Mouse (Mus musculus) gastrocnemius, postnatal 25 days (tissue): ENCODE results near the gene Ascc3. TPM values are rescaled to one million over a fixed set of nuclear protein-coding genes. Genes with fewer than 3 reads are reported as not detected.

Source experiments
- DNase-seq: peaks from one replicate; pipeline ENCODE4 v3.0.0; 2022
- total RNA-seq, 2 experiments: library from RNA; stranded (reverse); gene quantifications; 1 replicate in 1 of 2; 2 replicates in 1 of 2; pipeline ENCODE4 v1.2.3; 2021

The Ascc3 gene
- total RNA-seq, 2 experiments from 2014 or later: 9.7 to 9.8 TPM

DNA sequence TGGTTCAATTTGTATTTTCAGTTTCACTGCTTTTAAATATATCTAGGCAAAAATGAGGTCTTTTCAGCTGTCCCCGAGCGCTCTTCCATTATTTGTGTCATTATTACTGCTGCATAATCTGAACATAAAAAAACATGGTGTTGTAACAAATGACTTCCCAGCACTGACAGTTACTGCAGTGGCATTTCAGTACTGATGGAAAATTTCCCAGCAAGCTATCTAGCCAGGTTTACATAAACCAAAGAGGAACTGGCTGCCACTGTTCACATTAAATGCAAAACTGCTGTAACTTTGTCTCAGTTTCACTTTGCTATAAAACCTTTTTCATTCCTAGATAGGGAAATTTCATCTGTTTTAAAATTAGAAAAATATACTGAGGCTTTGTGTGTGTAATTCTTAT lies 170.5 kb downstream of the Ascc3 start:
- no peak for DNase-seq

DNA sequence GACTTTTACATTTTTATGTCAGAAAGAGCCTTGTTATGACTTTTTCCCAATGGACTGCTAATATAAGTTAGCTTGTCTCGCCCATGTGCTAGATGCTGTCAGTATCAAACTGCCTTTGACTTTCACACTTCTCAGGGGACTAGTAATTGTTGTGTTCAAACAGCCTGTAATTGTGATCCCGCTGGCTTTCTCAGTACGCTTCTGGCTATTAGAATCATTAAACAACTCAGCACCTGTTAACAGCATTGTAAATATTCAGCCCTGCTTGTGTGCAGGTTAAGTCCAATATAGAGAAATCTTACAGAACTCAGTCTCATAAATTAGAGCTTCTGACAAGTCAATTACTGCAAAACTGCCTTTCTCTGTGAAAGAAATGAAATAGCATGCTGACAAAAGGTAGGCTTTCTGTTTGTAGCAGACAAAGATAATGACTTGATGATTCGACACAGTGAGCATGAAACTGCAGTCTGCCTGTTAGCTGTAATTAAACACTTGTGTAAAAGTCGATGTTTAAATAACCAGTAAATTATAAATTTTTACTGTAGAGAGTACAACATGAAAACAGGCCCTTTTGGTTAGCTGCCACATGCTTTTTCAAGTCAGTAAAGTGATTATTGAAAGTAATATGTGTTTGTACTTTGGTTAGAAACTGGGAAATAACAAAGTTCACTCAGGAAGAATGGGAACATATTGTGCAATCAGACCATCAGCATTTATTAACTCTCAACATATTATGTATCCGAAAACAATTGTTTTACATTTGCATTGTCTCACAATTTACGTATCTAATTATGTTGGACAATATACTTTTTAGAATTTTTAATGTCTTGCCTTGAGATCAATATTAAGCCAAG lies 171.2 kb downstream of the Ascc3 start:
- DNase-seq: no peak

DNA sequence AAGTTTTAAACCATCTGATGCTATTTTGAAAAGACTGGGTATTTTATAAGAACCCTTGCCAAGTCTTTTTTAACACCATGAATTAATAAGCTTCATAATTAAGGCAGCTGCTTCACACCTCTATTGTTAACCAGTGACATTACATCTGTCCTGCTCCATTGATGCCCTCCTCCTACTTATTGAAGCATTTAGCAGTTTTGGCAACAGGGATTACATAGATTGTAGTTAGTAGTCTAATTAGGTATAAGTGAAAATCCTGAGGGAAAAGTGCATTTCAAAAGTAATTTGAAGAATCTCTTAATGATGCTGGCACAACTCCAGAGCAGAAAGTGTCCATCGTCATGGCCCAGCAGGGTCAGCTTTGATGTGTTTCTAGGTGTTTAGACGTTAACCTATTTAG lies 180.3 kb downstream of the Ascc3 start:
- no peak for DNase-seq

DNA sequence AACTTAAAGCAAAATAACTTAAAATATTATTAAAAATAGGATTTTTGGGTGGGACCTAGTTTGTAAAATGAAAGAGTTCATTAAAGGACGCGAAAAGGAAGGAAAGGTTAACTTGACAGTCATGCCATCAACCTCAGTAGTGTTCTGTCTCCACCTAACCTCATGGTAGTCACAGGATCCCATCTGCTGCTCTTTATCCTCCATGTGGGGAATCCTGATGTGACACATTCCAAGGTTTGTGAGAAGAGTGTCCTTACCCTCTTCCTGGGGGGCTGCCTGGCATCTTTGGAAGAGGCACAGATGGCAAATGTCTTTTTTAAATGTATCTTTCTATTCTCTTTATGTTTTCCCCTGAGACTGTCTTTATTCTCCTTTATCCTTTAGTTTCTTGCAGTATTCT lies 181.4 kb downstream of the Ascc3 start:
- no peak for DNase-seq

DNA sequence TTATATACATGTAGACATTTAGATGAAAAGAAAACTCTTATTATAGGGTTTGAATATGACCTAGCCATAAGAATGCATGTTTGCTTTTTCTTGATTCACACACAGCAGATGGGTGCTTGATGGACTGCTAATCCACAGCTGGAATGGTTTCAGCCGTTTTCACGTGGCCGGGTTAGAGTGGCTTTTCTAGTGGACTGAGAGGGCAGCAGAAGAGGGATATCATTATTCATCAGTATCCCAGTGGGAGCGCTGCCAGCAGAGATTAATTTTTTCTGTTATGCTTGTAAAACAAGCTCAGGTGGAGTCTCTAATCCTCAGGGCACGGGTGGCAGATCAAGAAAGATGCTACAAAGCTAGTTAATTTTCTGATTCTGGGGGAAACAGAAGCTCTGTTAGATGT lies 200.4 kb downstream of the Ascc3 start:
- no peak for DNase-seq

DNA sequence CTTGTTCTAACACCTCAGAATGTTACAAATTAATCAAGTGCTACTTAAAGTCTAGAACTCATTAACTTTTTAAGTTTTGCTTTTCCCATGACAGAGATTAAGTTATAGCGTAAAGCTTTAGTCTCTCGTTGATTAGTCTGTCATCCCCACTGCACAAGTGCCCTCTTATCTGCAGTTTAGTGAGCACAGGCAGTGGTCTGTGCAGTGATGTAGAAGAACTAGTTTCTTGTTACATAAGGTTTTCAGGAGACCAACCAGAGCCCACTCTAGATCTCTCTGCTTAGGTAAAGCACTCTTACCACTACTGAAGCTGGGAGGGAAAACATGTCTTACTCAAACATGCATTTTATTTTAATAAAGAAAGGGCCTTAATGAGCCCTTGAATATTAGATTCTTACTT lies 209.1 kb downstream of the Ascc3 start:
- DNase-seq: no peak

DNA sequence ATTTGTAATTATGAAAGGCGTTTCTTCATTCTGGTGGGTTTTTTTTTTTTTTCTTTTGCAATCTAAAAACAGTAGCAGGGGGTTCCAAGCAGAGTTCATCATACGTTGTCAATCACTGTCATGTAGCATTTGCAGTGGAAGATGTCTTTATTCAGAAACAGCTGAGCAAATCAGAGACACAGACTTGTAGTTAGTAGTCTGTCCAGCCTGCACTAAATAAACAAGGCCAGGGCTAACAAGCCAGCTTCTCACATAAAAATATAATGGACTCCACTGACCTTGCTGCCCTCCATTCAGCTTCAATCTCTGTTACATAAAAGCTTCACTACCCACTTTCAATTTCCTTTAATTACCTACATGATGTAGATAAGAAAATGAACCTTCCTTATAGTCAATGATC lies 209.9 kb downstream of the Ascc3 start:
- no peak for DNase-seq

DNA sequence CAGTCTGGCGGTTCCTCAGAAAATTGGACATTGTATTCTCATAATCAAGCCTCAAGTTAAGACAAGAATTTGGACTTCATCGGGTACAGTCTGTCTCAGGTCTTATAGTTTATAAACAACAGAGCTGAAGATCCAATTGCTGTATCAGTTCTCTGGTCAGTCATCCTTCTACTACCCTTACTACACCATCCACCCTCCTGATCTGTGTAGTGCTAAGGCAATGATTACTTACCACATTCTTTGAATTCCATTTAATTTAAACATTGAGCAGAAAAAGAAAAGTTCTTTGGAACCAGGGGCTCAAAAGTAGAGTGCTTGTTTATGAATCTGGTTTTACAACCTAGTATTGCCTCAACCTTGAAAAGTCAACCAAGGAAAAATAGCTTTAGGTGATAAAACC lies 213.7 kb downstream of the Ascc3 start:
- no peak for DNase-seq

DNA sequence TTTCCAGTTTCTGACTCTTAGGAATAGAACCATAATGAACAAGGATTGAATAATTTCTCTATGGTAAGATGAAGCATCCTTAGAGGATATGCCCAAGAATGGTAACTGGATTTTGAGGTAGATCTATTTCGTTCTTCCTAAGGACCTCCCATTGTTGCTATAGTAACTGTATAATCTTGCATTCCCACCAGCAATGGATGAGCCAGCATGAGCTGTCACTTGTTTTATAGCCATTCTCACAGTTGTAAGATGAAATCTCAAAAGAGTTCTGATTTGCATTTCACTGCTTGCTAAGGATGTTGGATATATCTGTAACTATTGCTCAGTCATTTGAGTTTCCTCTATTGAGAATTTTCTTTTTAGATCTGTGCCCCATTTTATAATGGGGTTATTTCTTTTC lies 229.9 kb downstream of the Ascc3 start:
- DNase-seq: no peak

DNA sequence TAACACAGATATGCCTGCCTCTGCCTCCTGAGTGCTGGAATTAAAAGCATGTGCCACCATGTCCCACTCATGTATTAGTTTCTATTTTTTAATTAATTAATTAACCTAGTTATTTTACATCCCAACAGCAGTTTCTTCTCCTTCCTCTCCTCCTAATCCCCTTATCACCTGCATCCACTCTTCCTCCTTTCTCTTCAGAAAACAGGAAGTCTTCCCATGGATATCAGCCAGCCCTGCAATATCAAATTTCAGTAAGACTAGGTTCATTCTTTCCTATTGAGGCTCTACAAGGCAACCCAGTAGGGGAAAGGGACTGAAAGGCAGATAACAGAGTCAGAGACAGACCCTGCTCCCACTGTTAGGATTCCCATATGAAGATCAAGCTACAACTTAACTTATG lies 234.4 kb downstream of the Ascc3 start:
- no peak for DNase-seq

DNA sequence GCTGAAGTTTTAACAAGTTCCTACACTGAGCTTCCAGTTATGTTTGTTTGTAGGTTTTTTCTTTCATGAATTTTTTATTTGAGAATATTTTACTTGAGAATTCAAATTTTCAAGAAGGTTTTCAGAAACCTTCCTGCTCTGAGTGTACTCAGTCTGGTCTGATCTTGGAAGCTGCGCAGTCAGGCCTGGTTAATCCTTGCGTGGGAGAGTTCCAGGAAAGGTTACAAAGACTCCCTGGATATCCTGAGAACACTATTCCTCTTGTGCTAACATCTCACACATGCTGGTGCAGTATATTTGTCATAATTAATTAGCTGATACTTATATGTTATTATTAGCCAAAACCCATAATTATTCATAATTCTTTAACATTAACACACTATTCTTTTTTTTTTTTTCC lies 242.1 kb downstream of the Ascc3 start:
- DNase-seq: no peak

DNA sequence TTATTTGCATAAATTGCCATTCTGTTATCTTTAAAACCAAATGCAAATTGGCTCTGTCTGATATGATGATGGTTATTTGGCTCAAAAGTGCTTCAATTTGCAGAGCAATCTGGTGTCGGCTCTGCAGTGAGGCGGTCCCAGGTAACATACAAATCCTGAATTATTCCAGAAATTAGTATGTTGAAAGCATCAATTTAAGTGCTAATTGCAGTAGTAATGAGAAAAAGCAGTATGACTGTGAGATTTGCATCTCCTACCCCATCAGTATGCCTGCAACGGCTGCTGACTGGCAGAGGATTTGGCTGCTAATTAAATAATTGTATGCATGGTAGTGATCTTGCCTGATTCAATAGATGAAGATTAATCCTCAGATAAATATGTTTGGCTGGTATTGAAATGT lies 250.9 kb downstream of the Ascc3 start:
- no peak for DNase-seq

DNA sequence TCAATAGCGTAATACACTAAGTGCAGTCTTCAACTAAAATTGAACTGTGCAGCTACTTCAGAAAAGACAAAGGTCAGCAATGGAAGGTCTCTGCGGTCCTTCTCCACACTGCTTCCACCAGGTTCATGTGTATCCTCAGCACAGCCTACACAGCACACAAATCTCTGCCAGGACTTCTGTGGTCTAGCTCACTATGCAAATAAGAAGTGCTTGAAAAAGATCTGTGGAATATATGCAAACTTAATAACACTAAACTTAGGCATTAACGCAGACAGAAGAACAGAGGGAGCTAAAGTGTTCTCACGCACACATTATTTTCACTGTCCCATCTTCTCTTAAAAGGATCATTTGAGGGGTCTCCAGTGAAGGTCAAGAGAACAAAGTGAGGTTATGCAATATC lies 275.7 kb downstream of the Ascc3 start:
- no peak for DNase-seq

DNA sequence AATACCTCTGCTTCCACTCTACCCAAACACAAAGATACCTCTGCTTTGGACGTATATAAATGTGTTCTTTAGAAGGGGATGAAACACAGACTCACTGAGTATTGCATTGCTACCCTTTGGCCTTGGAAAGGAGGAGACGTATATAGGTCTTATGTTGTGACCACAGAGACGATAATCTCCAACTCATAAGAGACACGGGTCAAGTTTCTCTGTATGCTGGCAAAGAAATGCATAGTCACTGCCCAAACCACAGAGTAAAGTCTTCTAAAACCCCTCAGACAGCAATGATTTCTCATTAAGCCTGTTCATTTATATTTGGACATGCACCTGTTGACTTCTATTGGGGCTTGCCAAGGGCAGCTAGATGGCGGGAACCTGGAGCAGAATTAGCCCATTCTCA lies 284.5 kb downstream of the Ascc3 start:
- no peak for DNase-seq

DNA sequence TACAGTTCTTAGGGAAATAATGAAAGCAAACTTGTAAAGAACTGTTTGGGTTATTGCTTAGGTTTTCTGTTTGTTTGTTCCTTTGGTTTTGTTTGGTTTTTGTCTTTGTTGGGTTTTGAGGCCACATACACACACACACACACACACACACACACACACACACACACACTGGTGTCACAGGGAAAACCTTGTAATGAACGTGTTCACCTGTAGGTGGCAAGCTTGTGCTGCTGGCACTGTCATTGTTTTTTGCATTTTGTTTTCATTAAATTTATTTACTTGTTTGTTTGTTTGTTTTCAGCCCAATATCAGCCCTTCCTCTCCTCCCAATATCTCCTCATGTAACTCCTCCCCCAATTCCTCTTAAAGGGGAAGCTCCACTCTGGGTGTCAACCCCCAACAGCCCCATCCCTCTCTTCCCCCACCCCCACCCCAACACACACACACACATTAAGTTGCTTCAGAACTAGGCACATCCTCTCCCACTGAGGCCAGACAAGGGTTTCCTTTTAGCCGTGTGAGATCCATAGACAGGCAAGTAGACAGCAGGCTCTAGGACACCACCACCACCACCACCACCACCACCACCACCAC lies 289.1 kb downstream of the Ascc3 start:
- no peak for DNase-seq

DNA sequence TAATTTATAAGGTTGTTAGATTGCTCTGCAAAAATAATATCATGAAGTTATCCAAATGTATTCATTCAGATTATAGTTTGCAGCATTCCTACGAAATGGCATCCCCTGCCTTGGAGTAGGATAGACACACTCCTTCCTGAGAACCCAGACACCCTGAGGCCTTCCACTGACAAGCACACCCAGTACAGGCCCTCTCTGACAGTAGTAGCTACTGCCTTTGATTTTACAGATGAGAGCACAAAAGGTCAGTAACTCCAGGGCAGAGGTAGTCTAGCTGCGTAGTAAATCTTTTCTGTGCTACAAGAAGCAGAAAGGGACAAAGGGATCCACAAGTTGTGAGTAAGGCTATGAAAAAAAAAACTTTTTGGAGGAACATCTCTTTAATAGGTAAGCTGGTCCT lies 289.9 kb downstream of the Ascc3 start:
- DNase-seq: no peak

DNA sequence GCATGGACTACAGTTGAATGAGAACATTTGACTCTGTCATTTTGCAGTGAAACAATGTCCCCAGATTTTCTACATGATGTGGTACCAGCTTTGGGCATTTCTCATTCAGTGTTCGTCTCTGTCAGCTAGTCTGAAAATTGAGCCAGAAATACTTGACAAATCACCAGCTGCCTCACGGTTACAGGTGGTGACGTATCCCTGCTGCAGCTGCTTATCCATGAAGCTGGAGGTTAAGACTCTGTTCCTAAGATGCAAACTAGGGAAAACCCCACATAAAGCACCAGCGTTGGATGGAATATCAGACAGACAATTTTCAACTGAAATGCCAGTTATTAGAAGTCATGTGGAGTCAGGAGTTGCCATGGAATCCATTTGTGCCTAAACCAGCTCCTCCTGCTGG lies 293.8 kb downstream of the Ascc3 start:
- no peak for DNase-seq

DNA sequence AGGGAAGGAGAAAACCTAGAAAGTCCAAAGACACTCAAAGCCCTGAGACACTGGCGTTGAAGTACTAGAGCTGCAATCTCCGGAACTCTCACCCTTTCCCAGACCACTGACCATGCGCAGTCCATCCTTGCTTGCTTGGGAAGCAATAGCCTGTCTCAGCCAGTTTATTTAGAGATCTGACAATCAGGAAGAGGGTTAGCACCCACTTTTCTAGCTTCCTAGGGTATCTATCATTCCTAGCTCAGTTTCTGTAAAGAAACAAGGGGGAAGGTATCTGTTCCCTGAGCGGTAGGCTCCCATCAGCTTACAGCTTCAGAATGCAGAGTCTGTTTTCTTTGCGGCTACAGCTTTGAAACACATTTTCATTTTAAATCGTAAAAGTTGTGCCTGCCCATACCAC lies 298.2 kb downstream of the Ascc3 start:
- DNase-seq: no peak

DNA sequence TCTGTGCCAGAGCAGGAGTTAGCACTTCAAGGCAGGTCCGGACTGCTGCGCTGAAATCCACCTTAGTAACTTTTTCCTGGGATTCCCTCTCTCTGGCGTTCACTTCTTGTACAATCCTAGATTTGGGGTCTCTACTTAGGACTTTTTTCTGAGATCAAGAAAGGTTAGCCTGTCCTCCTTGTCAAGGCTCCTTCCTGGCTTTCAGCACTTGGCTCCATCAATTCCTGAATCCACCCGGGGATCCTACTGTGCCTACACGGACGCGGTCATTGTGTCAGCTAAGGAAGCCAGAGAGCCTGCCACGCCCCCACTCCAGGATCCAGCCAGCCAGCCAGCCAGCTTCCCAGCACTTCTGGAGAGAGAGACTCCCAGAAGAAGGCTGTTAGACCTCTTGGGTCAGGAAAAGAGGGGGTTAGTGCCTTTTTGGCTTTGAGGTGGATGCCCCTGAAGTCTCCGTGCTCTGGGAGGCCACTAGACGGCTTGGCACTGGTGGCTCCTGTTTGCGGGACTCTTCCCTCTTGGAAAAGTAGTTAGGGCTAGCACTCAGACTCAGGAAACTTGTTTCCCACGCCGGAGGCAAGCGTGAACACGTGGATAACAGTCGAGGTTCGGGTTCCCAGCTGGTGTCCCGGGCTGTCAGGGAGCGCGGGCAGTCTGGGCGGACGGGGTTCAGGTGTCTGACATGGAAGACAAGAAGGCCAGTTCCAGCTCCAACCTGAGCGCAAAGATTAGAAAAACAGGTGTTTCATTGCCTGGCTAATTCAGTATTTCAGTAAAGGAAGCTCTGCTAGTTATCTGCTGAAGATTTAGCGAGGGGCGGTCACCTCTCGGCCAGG lies 299.6 kb downstream of the Ascc3 start:
- no peak for DNase-seq

DNA sequence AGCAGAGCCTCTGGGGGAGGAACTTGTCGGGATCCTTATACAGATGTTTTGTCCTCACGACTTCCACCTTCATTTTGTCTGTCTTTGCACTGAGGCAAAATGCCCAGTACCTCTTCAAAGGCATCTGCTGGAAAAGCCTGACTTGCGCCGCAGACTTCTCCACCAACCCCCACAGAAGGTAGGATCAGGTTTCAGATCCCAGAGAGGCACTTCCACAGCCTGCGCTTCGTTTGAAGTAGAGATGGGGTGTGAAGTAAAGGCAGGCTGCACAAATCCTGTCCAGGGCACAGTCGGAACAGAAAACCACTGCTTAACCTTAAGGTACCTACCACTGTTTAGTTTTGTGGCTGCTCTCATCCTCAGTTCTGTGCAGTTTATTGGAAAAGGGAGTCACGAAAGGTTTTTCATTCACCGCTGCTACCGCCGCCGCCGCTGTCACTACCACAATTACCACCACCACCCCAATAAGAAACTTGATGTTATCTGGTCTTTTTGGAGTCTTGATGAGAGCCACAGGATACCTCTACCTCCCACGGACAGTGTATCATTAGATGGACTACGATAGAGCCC lies 300.4 kb downstream of the Ascc3 start:
- no peak for DNase-seq

DNA sequence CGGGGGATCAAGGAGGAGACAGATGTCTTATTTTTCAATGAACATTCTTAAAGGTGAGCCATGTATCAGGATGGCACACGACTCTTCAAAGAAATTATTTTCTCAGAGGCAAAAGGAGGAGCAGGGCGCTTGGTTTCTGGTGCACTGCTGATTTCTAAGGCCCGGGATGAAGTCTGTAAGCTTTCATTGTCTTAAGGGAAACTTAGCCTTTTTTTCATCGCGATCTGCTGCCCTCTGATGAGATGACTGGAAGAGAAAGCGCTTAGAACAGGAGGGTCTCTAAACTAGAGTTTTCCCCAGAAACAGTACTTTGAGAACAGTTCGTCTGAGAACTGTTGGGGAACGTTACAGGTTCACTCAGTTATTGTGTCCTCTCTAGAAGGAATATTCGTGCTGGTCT lies 301.1 kb downstream of the Ascc3 start:
- no peak for DNase-seq

DNA sequence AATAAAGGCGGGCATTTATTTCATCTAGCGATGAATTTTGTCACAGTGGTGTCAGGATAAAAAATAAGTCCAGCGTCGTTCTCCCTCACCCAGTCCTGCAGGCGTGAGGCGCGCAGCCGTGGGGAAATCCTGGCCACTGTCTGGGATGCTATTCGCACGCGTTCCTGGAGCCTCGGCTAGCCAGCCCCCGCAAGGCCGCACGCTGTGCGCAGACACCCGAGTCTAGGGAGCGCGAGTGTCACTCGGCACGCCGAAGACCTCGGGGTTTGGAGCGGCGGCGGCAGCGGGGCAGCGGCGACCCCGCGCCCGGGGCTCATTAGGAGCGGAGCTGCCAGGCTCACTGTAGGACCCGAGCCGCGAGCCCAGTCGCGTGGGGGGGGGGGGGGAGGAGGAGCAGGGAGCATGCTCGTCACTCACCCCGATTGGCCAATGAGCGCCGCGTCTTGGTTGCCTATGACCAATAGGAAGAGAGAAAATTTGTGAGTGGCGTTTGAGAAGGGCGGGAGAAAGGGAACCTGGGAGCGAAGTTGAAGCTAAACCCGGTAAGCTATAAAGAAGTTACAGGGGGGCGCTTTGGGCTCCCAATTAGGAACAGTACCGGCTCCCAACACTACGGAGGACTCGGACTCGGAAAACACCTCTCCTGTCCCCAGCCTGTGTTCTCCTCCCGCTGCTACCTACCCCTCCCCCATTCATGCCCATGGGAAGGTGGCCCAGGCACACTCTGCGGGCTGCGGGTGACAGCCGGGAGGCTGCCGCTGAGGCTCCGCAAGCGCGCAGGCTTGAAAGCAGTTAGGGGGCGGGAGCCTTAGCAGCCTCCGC lies 301.9 kb downstream of the Ascc3 start, which contains the start of gene Sim1:
Gene Sim1 (plus strand): TSS at position 585 of the 822 bp plus-strand sequence.
- DNase-seq: peak; percentile 43
